Mouse (Mus musculus) neural tube, embryonic 14.5 days (tissue): Measurements from ENCODE around the gene Ltc4s. TPM values are rescaled to one million over a fixed set of nuclear protein-coding genes. Genes with fewer than 3 reads are reported as not detected.

Source experiments
- ATAC-seq: fragments of 200-750 bp; cut with Nextera tagmentation; 2 replicates; pipeline ENCODE4 v1.8.0; 2017; ENCODE audit warnings: low read depth, mild to moderate bottlenecking, moderate TSS enrichment, moderate library complexity
- H3K27ac ChIP-seq: fragments of 300-500 bp; sonication (generic); 2 replicates; pipeline ENCODE4 v1.5.1; 2014; ENCODE audit warnings: low read depth, mild to moderate bottlenecking, control low read depth, low read length, moderate library complexity, mixed read lengths
- H3K27me3 ChIP-seq: fragments of 300-500 bp; sonication (generic); 2 replicates; pipeline ENCODE4 v1.6.1; 2014; ENCODE audit warnings: low read length; ENCODE audit not compliant: control insufficient read depth, insufficient read depth
- H3K36me3 ChIP-seq: fragments of 300-500 bp; sonication (generic); 2 replicates; pipeline ENCODE4 v1.6.1; 2014; ENCODE audit warnings: low read length, mixed read lengths; ENCODE audit not compliant: control insufficient read depth, insufficient read depth
- H3K4me1 ChIP-seq: fragments of 300-500 bp; sonication (generic); 2 replicates; pipeline ENCODE4 v1.6.1; 2014; ENCODE audit warnings: low read length; ENCODE audit not compliant: control insufficient read depth, insufficient read depth
- H3K4me2 ChIP-seq: fragments of 300-500 bp; sonication (generic); 2 replicates; pipeline ENCODE4 v1.6.1; 2014; ENCODE audit warnings: mild to moderate bottlenecking, low read depth, low read length, control low read depth
- H3K4me3 ChIP-seq: fragments of 300-500 bp; sonication (generic); 2 replicates; pipeline ENCODE4 v1.5.1; 2014; ENCODE audit warnings: low read depth, low read length, control low read depth, mixed read lengths
- H3K9ac ChIP-seq: fragments of 300-500 bp; sonication (generic); replicated peaks from 2 replicates; pipeline ENCODE4 v1.6.1; 2014; ENCODE audit warnings: low read depth, mild to moderate bottlenecking, control low read depth, low read length, mixed read lengths
- H3K9me3 ChIP-seq: fragments of 300-500 bp; sonication (generic); 2 replicates; pipeline ENCODE4 v1.6.1; 2016; ENCODE audit warnings: low read length; ENCODE audit not compliant: control insufficient read depth
- WGBS: fragments of 180-500 bp; shearing (Covaris S2); extraction: QIAGEN DNeasy Blood & Tissue Kit; methylation state at CpG from one replicate; pipeline ENCODE4 v1.1.7; 2014; 5-methylcytosine and 5-hydroxymethylcytosine counted together
- polyA plus RNA-seq: library from polyadenylated mRNA; unstranded; fragments of >200 nt; fragmentation: Nextera tagmentation; extraction: Ambion mirVana; gene quantifications from 2 replicates; pipeline ENCODE4 v1.2.1, GENCODE M21; 2014

Gene Ltc4s
- 1.3 and 3.3 TPM in 2 replicates for polyA plus RNA-seq

- no peak within 1 kb of the TSS for H3K4me3 ChIP-seq
- H3K27ac ChIP-seq: no peak within 1 kb of the TSS
- H3K36me3 ChIP-seq: peaks cover 18% of the 10 kb centered on the region
- no peaks in the 10 kb centered on the region for H3K9me3 ChIP-seq
- no peak within 1 kb of the TSS for H3K9ac ChIP-seq
- no peak for ATAC-seq
- 43% methylated on average over 10 of the region's 10 CpGs for WGBS
- peaks cover 11% of the 10 kb centered on the region; the same call in 1 of the 2 replicates for H3K4me1 ChIP-seq
- H3K4me2 ChIP-seq: peak within 1 kb of the TSS; percentile 92; the same call in 1 of the 2 replicates
- peaks cover 12% of the 10 kb centered on the region for H3K27me3 ChIP-seq
Observed at GRCm38 (mm10) chr11:50238324-50238723, at the start of gene Ltc4s. Gene Ltc4s, minus strand, starts transcription at chr11:50238616.

- H3K27ac ChIP-seq: no peak overlapping the region
- 0 out of 2 replicates have a peak, but pooled peaks cover under 1% of the 10 kb centered on the region for H3K27me3 ChIP-seq
- no peak overlapping the region for H3K9ac ChIP-seq
- peaks cover 17% of the 10 kb centered on the region for H3K4me1 ChIP-seq
- ATAC-seq: no peak
- no peaks in the 10 kb centered on the region for H3K9me3 ChIP-seq
- H3K36me3 ChIP-seq: no peaks in the 10 kb centered on the region
- H3K4me3 ChIP-seq: no peak overlapping the region
- 84% methylated on average over 1 of the region's 1 CpGs for WGBS
- H3K4me2 ChIP-seq: no peak overlapping the region
Observed at GRCm38 (mm10) chr11:50286428-50286827, 48.0 kb upstream of the Ltc4s start.

GRCm38 (mm10) chr11:50285696-50286095, 47.3 kb upstream of the Ltc4s start:
- no peak overlapping the region for H3K27ac ChIP-seq
- peaks cover 15% of the 10 kb centered on the region for H3K4me1 ChIP-seq
- WGBS: 93% methylated on average over 7 of the region's 7 CpGs
- H3K27me3 ChIP-seq: no peaks in the 10 kb centered on the region
- no peak overlapping the region for H3K4me3 ChIP-seq
- ATAC-seq: no peak
- no peak overlapping the region for H3K9ac ChIP-seq
- no peak overlapping the region for H3K4me2 ChIP-seq
- H3K36me3 ChIP-seq: peaks cover 2% of the 10 kb centered on the region; the same call in 1 of the 2 replicates
- no peaks in the 10 kb centered on the region for H3K9me3 ChIP-seq

DNA sequence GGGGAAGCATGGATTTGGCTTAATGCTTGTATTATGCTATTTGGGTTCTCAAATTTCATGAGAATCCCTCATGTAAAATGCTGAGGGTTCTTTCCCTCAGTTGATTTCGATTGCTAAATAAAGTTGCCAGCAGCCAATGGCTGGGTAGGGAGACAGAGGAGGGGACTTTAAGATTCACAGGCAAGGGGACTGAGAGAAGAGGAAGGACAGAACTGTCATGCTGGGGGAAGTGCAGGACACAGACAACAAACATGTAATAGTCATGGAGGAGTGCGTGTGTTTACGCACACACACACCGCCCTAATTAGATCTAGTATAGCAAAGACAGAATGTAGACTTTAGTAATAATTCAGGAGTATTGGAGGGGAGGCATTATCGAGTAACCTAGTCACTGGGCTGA, 46.8 kb upstream of the Ltc4s start:
- 93% methylated on average over 5 of the region's 5 CpGs for WGBS
- no peak for ATAC-seq
- Histone ChIP-seq H3K27me3 (no peaks in the 10 kb centered on the region), H3K4me3 (no peak overlapping the region), H3K4me1 (peaks cover 11% of the 10 kb centered on the region), H3K9me3 (no peaks in the 10 kb centered on the region), H3K27ac (no peak overlapping the region), H3K36me3 (peaks cover 5% of the 10 kb centered on the region; the same call in 1 of the 2 replicates), H3K9ac (no peak overlapping the region), H3K4me2 (no peak overlapping the region)

- H3K4me3 ChIP-seq: no peak overlapping the region
- H3K4me2 ChIP-seq: no peak overlapping the region
- H3K9ac ChIP-seq: no peak overlapping the region
- H3K9me3 ChIP-seq: no peaks in the 10 kb centered on the region
- H3K36me3 ChIP-seq: peaks cover 5% of the 10 kb centered on the region; the same call in 1 of the 2 replicates
- no peak for ATAC-seq
- WGBS: 77% methylated on average over 1 of the region's 1 CpGs
- no peak overlapping the region for H3K27ac ChIP-seq
- no peaks in the 10 kb centered on the region for H3K4me1 ChIP-seq
- H3K27me3 ChIP-seq: no peaks in the 10 kb centered on the region
Observed at GRCm38 (mm10) chr11:50280053-50280452, 41.6 kb upstream of the Ltc4s start.

GRCm38 (mm10) chr11:50279005-50279404, 40.6 kb upstream of the Ltc4s start:
- Histone ChIP-seq H3K4me1 (no peaks in the 10 kb centered on the region), H3K4me3 (no peak overlapping the region), H3K9ac (no peak overlapping the region), H3K27me3 (no peaks in the 10 kb centered on the region), H3K36me3 (peaks cover 5% of the 10 kb centered on the region; the same call in 1 of the 2 replicates), H3K9me3 (no peaks in the 10 kb centered on the region), H3K4me2 (no peak overlapping the region), H3K27ac (no peak overlapping the region)
- whole genome bisulfite sequencing: 94% methylated on average over 4 of the region's 4 CpGs
- no peak for ATAC-seq

GRCm38 (mm10) chr11:50277706-50278105, 39.3 kb upstream of the Ltc4s start:
- Histone ChIP-seq H3K4me3 (no peak overlapping the region), H3K9ac (no peak overlapping the region), H3K4me1 (no peaks in the 10 kb centered on the region), H3K27ac (no peak overlapping the region), H3K36me3 (peaks cover 5% of the 10 kb centered on the region; the same call in 1 of the 2 replicates), H3K4me2 (no peak overlapping the region), H3K9me3 (no peaks in the 10 kb centered on the region), H3K27me3 (no peaks in the 10 kb centered on the region)
- no peak for ATAC-seq
- 86% methylated on average over 6 of the region's 6 CpGs for WGBS

DNA sequence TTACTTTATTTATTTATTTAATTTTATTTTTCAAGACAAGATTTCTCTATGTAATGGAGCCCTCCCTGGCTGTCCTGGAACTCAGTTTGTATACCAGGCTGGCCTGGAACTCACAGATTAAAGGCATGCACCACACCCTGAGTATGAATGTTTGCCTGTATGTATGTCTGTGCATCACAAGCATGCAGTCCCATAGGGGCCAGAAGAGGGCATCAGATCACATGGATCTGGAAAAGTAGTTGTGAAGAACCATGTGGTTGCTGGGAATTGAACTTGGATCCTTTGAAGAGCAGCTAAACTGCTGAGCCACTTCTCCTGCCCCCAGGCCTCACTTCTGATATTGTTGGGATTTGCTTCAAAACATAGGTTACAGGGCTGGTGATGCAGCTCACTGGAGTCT, 38.6 kb upstream of the Ltc4s start:
- Histone ChIP-seq H3K4me2 (no peak overlapping the region), H3K36me3 (peaks cover 5% of the 10 kb centered on the region; the same call in 1 of the 2 replicates), H3K27ac (no peak overlapping the region), H3K9me3 (no peaks in the 10 kb centered on the region), H3K4me3 (no peak overlapping the region), H3K9ac (no peak overlapping the region), H3K4me1 (no peaks in the 10 kb centered on the region), H3K27me3 (no peaks in the 10 kb centered on the region)
- no peak for ATAC-seq

- Histone ChIP-seq H3K27me3 (no peaks in the 10 kb centered on the region), H3K9ac (no peak overlapping the region), H3K4me2 (no peak overlapping the region), H3K4me1 (no peaks in the 10 kb centered on the region), H3K9me3 (no peaks in the 10 kb centered on the region), H3K27ac (no peak overlapping the region), H3K4me3 (no peak overlapping the region), H3K36me3 (peaks cover 2% of the 10 kb centered on the region; the same call in 1 of the 2 replicates)
- no peak for ATAC-seq
- WGBS: 86% methylated on average over 5 of the region's 5 CpGs
Observed at GRCm38 (mm10) chr11:50275568-50276151, 37.2 kb upstream of the Ltc4s start.
